Mouse (Mus musculus): Measurements from ENCODE around the gene Ripor3. TPM values are rescaled to one million over a fixed set of nuclear protein-coding genes. Genes with fewer than 3 reads are reported as not detected.

The Ripor3 gene
- polyA plus RNA-seq, 1 experiment from 2014 or later: 2.5 TPM

DNA sequence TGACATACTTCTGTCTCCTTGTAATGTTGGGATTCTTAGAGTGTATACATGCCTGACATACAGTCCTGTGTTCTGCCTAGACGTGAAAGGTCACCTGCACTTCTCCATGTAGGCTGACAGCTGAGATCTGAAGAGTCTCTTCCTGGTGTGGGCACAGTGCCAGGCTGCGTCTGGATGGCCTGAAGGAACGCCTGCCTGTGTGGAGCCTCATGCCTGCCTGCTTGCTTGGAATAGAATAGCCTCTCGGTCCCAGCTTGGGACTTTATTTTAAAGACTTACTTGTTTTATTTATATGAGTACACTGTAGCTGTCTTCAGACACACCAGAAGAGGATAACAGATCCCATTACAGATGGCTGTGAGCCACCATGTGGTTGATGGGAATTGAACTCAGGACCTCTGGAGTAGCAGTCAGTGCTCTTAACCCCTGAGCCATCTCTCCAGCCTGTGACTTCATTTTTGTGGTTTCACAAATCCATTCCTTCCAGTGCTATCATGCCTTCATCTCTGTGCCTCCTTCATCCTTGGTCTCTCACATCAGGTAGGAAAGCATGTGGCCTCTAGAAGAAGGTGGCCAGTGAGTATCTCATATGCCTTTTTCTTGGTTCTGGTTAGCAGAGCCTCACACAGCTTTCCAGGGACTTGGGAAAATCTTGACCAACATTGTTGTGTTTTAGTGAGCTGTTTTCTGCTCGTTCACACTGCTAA lies 52.2 kb downstream of the Ripor3 start:
- H3K4me1 ChIP-seq: peaks cover 70% of the 10 kb centered on the region
- H3K27ac ChIP-seq: peak overlapping the region; percentile 56; the same call in 1 of the 2 replicates
- 58% methylated on average over 5 of the region's 5 CpGs for WGBS
- no peak for DNase-seq (ENCODE audit: low spot score)
- no peaks in the 10 kb centered on the region for H3K9me3 ChIP-seq
- no peak overlapping the region for H3K4me3 ChIP-seq
- H3K36me3 ChIP-seq: no peaks in the 10 kb centered on the region
- H3K27me3 ChIP-seq (ENCODE audit: insufficient read depth, poor library complexity, severe bottlenecking): no peaks in the 10 kb centered on the region

DNA sequence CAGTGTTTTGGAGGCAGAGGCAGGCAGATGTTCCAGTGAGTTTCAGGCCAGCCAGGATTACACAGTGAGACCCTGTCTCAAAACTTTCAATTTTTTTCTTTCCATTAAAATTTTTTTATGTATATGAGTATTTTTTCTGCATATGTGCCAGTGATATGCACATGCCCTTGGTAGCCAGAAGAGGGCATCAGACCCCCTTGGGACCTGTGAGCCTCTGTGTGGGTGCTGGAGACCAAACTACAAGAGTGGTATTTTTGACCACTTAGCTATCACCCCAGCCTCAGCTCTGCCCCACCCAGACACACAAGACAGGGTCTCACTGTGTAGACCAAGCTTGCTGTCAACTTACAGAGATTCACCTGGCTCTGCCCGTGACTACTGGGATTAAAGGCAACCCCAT lies 52.9 kb downstream of the Ripor3 start:
- H3K4me3 ChIP-seq: no peak overlapping the region
- H3K27me3 ChIP-seq (ENCODE audit: insufficient read depth, poor library complexity, severe bottlenecking): no peaks in the 10 kb centered on the region
- no peaks in the 10 kb centered on the region for H3K36me3 ChIP-seq
- no peaks in the 10 kb centered on the region for H3K9me3 ChIP-seq
- DNase-seq (ENCODE audit: low spot score): no peak
- WGBS: 89% methylated on average over 1 of the region's 1 CpGs
- peaks cover 63% of the 10 kb centered on the region for H3K4me1 ChIP-seq
- H3K27ac ChIP-seq: no peak overlapping the region

DNA sequence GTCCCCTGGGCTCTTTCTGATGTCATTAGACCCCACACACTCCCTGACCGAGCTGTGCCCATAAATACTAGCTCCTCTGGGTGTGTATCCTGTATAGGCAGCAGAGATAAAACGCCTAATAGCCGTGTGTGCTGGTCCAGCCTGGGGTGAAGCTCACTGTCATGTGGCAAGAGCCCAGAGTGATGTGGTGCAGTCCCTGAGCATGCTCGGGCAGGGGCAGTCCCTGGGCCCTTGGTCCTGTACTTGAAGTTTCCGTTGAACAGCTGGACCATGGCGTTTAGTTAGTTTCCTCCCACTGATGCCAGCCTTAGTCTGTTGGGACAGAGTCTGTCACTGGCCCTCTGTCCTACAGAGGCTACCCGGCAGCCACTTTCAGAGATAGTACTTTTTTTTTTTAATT lies 55.5 kb downstream of the Ripor3 start:
- no peak for DNase-seq (ENCODE audit: low spot score)
- Histone ChIP-seq H3K9me3 (no peaks in the 10 kb centered on the region), H3K27ac (no peak overlapping the region), H3K36me3 (0 out of 2 replicates have a peak, but pooled peaks cover 3% of the 10 kb centered on the region), H3K4me1 (peaks cover 58% of the 10 kb centered on the region), H3K27me3 (ENCODE audit: insufficient read depth, poor library complexity, severe bottlenecking) (no peaks in the 10 kb centered on the region), H3K4me3 (no peak overlapping the region)
- 73% methylated on average over 7 of the region's 7 CpGs for WGBS

DNA sequence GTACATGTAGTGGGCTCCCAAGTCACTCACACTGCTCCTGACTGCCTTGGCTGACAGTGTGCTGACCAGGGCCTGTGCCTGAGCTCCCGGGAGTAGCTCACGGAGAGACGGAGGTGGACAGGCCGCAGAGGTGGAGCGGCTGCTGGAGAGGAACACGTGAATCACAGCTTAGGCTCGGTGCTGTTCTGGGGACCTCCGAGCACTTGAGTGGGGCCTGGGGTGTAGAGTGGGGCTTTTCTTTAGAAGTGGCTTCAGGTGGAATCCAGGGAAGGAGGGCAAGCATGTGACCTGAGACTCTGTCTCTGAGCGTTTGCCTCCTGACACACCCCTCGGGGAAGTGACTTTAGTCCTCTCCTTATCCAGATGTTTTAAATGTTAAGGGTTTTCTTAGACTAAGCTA lies 56.6 kb downstream of the Ripor3 start:
- no peaks in the 10 kb centered on the region for H3K27me3 ChIP-seq (ENCODE audit: insufficient read depth, poor library complexity, severe bottlenecking)
- H3K36me3 ChIP-seq: 0 out of 2 replicates have a peak, but pooled peaks cover 3% of the 10 kb centered on the region
- 82% methylated on average over 10 of the region's 10 CpGs for WGBS
- no peak overlapping the region for H3K4me3 ChIP-seq
- no peak overlapping the region for H3K27ac ChIP-seq
- DNase-seq (ENCODE audit: low spot score): no peak
- no peaks in the 10 kb centered on the region for H3K9me3 ChIP-seq
- peaks cover 58% of the 10 kb centered on the region for H3K4me1 ChIP-seq

DNA sequence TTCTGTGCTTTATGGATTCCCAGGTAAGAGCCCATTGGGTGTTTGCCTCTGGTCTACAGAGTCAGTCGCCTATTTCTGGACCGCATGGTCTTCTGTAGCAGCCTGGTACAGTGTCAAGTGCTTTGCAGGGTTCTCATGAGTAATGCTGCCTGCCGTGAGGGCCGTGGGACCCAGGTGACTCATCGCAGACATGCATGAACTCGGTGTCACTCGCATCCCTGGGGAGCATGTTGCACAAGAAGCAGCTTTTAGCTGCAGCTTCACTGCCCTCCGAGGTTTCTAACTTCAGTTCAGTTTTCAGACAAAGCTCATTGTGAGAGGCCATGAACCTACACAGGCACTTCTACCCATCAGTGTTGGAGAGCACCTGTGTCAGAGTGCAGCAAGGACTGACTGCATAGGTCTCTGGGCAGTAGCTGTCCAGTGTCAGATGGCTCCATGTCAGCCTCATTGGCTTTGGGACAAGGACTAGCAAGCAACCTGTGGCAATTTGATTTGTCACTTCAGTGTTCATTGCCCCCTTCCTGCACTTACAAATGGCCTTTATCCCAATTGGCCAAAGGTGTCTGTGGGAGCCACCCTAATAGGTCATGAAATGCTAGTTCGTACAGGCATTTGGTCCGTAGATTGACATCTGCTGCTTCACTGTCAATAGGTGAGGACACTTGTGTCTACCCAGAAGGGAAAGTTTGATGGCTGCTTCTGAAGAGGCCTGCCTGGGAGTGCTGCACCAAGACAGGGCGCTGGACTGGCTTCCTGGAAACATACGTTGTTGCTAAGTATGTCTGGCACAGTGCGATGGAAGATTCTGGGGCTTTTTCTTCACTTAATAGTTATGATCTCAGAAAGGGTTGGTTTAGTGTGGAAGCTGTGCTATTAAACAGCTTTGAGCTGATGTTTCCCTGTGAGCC lies 58.9 kb downstream of the Ripor3 start:
- Histone ChIP-seq H3K27me3 (ENCODE audit: insufficient read depth, poor library complexity, severe bottlenecking) (no peaks in the 10 kb centered on the region), H3K27ac (no peak overlapping the region), H3K4me3 (no peak overlapping the region), H3K9me3 (no peaks in the 10 kb centered on the region), H3K36me3 (0 out of 2 replicates have a peak, but pooled peaks cover 3% of the 10 kb centered on the region), H3K4me1 (peaks cover 64% of the 10 kb centered on the region)
- 84% methylated on average over 13 of the region's 13 CpGs for WGBS
- no peak for DNase-seq (ENCODE audit: low spot score)

DNA sequence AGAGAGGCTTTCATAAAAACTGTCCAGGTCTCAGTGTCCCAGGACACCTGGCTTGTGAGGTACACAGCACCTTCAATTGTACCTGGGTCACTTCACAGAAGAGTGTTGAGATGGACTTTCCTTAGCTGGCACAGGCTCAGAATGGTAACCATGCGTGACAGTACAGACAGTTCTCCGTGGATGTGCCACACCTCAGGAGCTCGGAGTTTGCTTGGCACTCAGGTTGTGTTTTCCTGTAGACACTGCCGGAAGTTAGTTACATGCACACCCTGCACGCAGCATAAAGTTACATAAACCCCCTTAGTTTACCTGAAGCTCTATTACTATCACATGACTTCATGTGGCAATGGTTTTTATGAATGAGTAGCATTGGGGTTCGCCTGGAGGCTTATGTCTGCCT lies 59.7 kb downstream of the Ripor3 start:
- Histone ChIP-seq H3K9me3 (no peaks in the 10 kb centered on the region), H3K4me1 (peaks cover 68% of the 10 kb centered on the region), H3K36me3 (0 out of 2 replicates have a peak, but pooled peaks cover 3% of the 10 kb centered on the region), H3K27me3 (ENCODE audit: insufficient read depth, poor library complexity, severe bottlenecking) (no peaks in the 10 kb centered on the region), H3K27ac (no peak overlapping the region), H3K4me3 (no peak overlapping the region)
- 86% methylated on average over 6 of the region's 6 CpGs for WGBS
- DNase-seq (ENCODE audit: low spot score): no peak

DNA sequence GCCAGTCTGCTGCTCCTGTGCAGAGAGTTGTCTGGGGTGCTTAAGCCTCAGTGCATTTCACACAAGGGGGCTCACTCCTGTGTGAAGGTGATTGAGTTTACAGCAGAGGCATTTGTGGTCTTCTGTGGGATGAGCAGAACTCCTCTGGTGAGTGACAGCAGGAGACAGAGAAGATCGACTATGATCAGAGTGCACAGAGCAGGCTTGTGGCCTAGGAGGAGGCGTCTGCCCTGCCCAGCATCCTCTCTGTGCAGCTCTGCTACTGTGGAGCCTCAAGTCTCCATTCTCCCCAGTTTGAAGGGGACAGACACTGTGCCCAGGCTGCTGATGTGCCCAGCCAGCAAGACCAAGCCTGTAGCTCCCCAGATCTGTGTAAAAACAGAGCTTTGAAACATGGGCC lies 60.6 kb downstream of the Ripor3 start:
- DNase-seq (ENCODE audit: low spot score): no peak
- H3K27me3 ChIP-seq (ENCODE audit: insufficient read depth, poor library complexity, severe bottlenecking): no peaks in the 10 kb centered on the region
- H3K4me3 ChIP-seq: no peak overlapping the region
- H3K36me3 ChIP-seq: 0 out of 2 replicates have a peak, but pooled peaks cover 3% of the 10 kb centered on the region
- WGBS: 61% methylated on average over 2 of the region's 2 CpGs
- peak overlapping the region; percentile 56 for H3K27ac ChIP-seq
- H3K9me3 ChIP-seq: no peaks in the 10 kb centered on the region
- peaks cover 70% of the 10 kb centered on the region for H3K4me1 ChIP-seq

DNA sequence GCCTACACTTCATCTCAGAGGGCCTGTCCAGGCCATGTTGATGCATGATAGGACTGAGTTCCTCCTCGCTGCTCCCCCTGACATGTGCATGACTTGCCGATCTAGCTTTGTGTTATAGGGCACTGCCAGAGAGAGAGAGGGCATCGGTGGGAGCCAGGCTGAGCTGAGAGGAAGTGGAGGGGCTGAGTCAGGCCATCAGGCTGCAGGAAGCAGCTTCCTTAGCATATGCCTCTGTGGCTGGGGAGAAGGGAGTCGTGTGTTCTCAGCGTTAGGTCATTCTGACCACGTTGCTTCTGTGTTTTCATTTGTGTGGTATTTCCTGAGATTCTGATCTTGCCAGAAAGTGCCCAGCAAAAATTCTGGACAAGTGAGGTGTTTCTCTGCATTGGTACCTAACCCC lies 61.2 kb downstream of the Ripor3 start:
- 50% methylated on average over 6 of the region's 6 CpGs for WGBS
- H3K36me3 ChIP-seq: 0 out of 2 replicates have a peak, but pooled peaks cover 3% of the 10 kb centered on the region
- H3K27me3 ChIP-seq (ENCODE audit: insufficient read depth, poor library complexity, severe bottlenecking): no peaks in the 10 kb centered on the region
- H3K4me1 ChIP-seq: peaks cover 72% of the 10 kb centered on the region
- no peak for DNase-seq (ENCODE audit: low spot score)
- H3K4me3 ChIP-seq: no peak overlapping the region
- no peaks in the 10 kb centered on the region for H3K9me3 ChIP-seq
- peak overlapping the region; percentile 56 for H3K27ac ChIP-seq

DNA sequence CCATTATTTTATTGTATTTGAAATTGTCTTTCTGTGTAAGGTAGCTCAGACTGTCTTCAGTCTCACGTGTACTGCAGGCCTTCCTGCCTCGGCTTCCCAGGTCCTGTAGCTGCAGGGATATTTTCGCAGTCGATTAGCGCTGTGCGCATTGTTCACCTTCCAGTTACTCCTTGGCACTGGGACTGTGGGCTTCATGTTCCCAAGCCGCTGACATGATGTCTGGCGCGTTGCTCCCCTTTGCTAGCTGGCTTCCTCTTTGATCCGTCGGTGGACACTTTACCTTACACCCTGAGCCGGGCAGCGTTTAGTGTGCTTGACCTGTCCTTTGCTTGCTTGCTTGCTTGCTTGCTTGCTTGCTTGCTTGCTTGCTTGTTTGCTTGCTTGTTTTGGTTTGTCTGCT lies 61.9 kb downstream of the Ripor3 start:
- Histone ChIP-seq H3K4me1 (peaks cover 74% of the 10 kb centered on the region), H3K27me3 (ENCODE audit: insufficient read depth, poor library complexity, severe bottlenecking) (no peaks in the 10 kb centered on the region), H3K9me3 (no peaks in the 10 kb centered on the region), H3K4me3 (no peak overlapping the region), H3K36me3 (0 out of 2 replicates have a peak, but pooled peaks cover 3% of the 10 kb centered on the region), H3K27ac (peak overlapping the region; percentile 31; the same call in 1 of the 2 replicates)
- 76% methylated on average over 13 of the region's 13 CpGs for WGBS
- DNase-seq (ENCODE audit: low spot score): no peak

DNA sequence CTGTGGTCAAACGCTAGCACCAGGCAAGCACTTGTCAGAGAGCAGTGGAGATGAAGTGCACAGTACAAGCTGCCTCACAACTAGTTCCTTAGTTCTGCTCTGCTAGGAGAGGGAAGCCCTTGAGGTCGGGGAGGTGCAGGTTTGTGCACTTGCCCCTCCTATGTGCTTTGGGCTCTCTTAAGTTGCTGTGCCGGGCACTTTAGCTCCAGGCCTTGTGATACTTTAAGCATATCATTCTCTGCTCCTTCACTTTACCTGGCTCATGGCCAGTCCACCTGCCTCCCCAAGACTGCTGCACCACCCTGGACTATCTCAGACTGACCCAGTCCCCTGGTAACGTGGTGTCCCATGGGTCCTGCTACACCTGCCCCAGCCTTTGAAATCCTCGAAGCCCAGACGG lies 62.4 kb downstream of the Ripor3 start:
- peaks cover 79% of the 10 kb centered on the region for H3K4me1 ChIP-seq
- DNase-seq (ENCODE audit: low spot score): no peak
- WGBS: 81% methylated on average over 6 of the region's 6 CpGs
- H3K9me3 ChIP-seq: no peaks in the 10 kb centered on the region
- H3K27ac ChIP-seq: peak overlapping the region; percentile 31; the same call in 1 of the 2 replicates
- 0 out of 2 replicates have a peak, but pooled peaks cover 3% of the 10 kb centered on the region for H3K36me3 ChIP-seq
- H3K27me3 ChIP-seq (ENCODE audit: insufficient read depth, poor library complexity, severe bottlenecking): no peaks in the 10 kb centered on the region
- no peak overlapping the region for H3K4me3 ChIP-seq

DNA sequence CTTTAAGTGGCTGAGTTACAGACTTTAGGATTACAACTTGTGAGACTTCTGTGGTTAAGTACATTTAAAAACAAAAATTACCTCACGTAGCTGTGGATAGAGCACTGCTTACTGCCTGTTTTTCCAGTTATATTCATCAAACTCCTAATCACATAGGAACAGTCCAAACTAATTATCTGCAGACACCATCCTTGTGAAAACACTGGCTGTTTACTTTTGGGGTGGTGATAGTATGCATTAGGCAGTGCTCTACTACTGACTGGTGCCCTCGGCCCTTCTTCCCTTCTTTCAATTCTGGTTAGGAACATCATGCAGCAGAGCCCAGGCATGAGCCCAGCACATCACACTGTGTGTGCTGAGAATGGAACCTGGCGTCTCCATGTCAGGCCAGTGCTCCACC lies 63.2 kb downstream of the Ripor3 start:
- no peak overlapping the region for H3K4me3 ChIP-seq
- H3K36me3 ChIP-seq: 0 out of 2 replicates have a peak, but pooled peaks cover 3% of the 10 kb centered on the region
- 55% methylated on average over 3 of the region's 3 CpGs for WGBS
- no peak overlapping the region for H3K27ac ChIP-seq
- H3K4me1 ChIP-seq: peaks cover 87% of the 10 kb centered on the region
- DNase-seq (ENCODE audit: low spot score): no peak
- H3K27me3 ChIP-seq (ENCODE audit: insufficient read depth, poor library complexity, severe bottlenecking): no peaks in the 10 kb centered on the region
- no peaks in the 10 kb centered on the region for H3K9me3 ChIP-seq

DNA sequence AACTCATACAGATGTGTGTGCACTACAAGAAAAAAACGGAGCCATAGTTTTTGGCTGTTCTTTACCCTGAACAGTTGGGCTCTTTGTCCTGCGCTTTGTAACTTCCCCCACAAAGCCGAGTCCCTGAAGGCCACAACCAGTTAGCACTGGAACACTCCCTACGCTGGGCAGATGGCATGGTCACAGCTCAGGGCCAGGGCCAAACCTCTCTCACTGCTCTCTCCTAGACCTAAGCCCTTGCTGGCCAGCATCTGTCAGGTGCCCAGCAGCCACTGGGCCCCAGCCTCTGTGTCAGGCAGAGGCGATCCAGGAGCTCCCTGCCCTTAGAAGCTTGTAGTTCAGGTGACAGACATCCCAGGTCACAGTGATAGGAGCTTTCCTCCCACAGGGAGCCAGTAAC lies 65.0 kb downstream of the Ripor3 start:
- WGBS: 77% methylated on average over 5 of the region's 5 CpGs
- H3K27ac ChIP-seq: no peak overlapping the region

DNA sequence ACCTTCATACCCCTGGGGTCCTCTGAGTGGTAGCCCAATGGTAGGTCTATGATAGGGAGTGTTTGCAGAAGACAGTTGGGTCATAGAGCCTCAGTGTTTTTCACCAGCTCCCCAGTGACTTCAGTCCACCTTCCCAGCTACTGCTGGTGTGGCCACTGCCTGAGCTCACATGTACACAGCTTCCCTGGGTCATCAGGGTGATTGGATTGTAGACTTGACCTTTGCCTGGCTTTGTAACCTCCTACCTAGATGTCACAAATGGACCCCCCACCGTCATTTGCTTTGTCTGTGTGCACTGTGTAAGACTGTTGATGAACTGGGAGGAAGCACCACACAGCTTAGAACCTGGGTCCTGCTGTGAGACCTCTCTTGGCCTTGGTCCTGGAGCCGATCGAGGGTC lies 66.2 kb downstream of the Ripor3 start:
- H3K27ac ChIP-seq: no peak overlapping the region
- WGBS: 91% methylated on average over 3 of the region's 3 CpGs
- H3K9me3 ChIP-seq: no peaks in the 10 kb centered on the region
- no peaks in the 10 kb centered on the region for H3K27me3 ChIP-seq (ENCODE audit: insufficient read depth, poor library complexity, severe bottlenecking)
- DNase-seq (ENCODE audit: low spot score): no peak
- no peaks in the 10 kb centered on the region for H3K36me3 ChIP-seq
- H3K4me1 ChIP-seq: peaks cover 95% of the 10 kb centered on the region
- H3K4me3 ChIP-seq: no peak overlapping the region

More for the DNA sequence above, 65.0 kb downstream of the Ripor3 start:
- Histone ChIP-seq H3K9me3 (no peaks in the 10 kb centered on the region), H3K4me3 (no peak overlapping the region), H3K36me3 (no peaks in the 10 kb centered on the region), H3K4me1 (peaks cover 94% of the 10 kb centered on the region), H3K27me3 (ENCODE audit: insufficient read depth, poor library complexity, severe bottlenecking) (no peaks in the 10 kb centered on the region)
- no peak for DNase-seq (ENCODE audit: low spot score)
